Mouse (Mus musculus) heart, adult 2 months (tissue): ENCODE results near the gene Lipa. TPM values are rescaled to one million over a fixed set of nuclear protein-coding genes. Genes with fewer than 3 reads are reported as not detected.

Source experiments
- DNase-seq, 2 experiments: peaks; one replicate each; pipeline ENCODE4 v3.0.0; 2021
- H3K27ac ChIP-seq: fragments of 200-600 bp; 2 replicates; pipeline ENCODE4 v1.8.1; 2022
- H3K27me3 ChIP-seq: fragments of 200-500 bp; 2 replicates; pipeline ENCODE4 v1.6.1; 2012; ENCODE audit warnings: mild to moderate bottlenecking, low read length, inconsistent platforms, mixed read lengths; ENCODE audit not compliant: control insufficient read depth, insufficient read depth
- H3K36me3 ChIP-seq: fragments of 200-500 bp; 2 replicates; pipeline ENCODE4 v1.6.1; 2012; ENCODE audit warnings: low read length, inconsistent platforms; ENCODE audit not compliant: control insufficient read depth, insufficient read depth
- H3K4me1 ChIP-seq: fragments of 200-500 bp; 2 replicates; pipeline ENCODE4 v1.6.1; 2011; ENCODE audit warnings: low read length; ENCODE audit not compliant: control insufficient read depth, insufficient read depth
- H3K4me3 ChIP-seq: fragments of 200-600 bp; 2 replicates; pipeline ENCODE4 v1.8.1; 2022
- H3K79me2 ChIP-seq: fragments of 200-500 bp; replicated peaks from 2 replicates; pipeline ENCODE4 v1.6.1; 2012; ENCODE audit warnings: mild to moderate bottlenecking, inconsistent platforms, low read length, moderate library complexity, mixed read lengths; ENCODE audit not compliant: control insufficient read depth, insufficient read depth
- H3K9ac ChIP-seq: fragments of 200-500 bp; 2 replicates; pipeline ENCODE4 v1.6.1; 2012; ENCODE audit warnings: low read depth, mild to moderate bottlenecking, control low read depth, inconsistent platforms, low read length, mixed read lengths
- CTCF ChIP-seq: fragments of 200-600 bp; IDR thresholded peaks from 2 replicates; pipeline ENCODE4 v1.8.1; 2022; ENCODE audit warnings: antibody characterized with exemption, mild to moderate bottlenecking, moderate library complexity
- EP300 ChIP-seq: fragments of 200-500 bp; IDR thresholded peaks from 2 replicates; pipeline ENCODE4 v1.6.1; 2011; ENCODE audit warnings: low read depth, low read length, control low read depth; ENCODE audit not compliant: insufficient read depth
- POLR2A ChIP-seq: fragments of 200-500 bp; IDR thresholded peaks from 2 replicates; pipeline ENCODE4 v1.6.1; 2011; ENCODE audit warnings: mild to moderate bottlenecking, low read depth, low read length, control low read depth; ENCODE audit not compliant: insufficient read depth
- WGBS: fragments of 180-500 bp; shearing (Covaris S2); methylation state at CpG from one replicate; pipeline ENCODE4 v1.1.7; 2018; 5-methylcytosine and 5-hydroxymethylcytosine counted together
- intact Hi-C: fragments of 180-260 bp; cut with DNase I; formaldehyde crosslinking; loops from one replicate; pipeline ENCODE4 v1.15.1; 2025
- polyA plus RNA-seq: library from polyadenylated mRNA; depleted of rRNA; stranded (reverse); fragments of >200 nt; gene quantifications from 2 replicates; pipeline ENCODE4 v1.2.3, GENCODE M21; 2012; rRNA removed
- total RNA-seq, 2 experiments: library from RNA; stranded (reverse); gene quantifications; 2 replicates each; pipeline ENCODE4 v1.2.3; 2021

Lipa gene
- total and polyA plus RNA-seq, 3 experiments, result 18.8 to 25.1 (median 24.9) TPM

GRCm38 (mm10) chr19:34448851-34449250 is 78.4 kb downstream of the Lipa start:
- no peaks in the 10 kb centered on the region; the same call in 1 of the 2 replicates for H3K4me1 ChIP-seq
- DNase-seq, result no peak
- 87% methylated on average over 1 of the region's 1 CpGs for WGBS
- H3K79me2 ChIP-seq, result no peaks in the 10 kb centered on the region
- H3K9ac ChIP-seq, result no peak overlapping the region
- H3K27me3 ChIP-seq, result no peaks in the 10 kb centered on the region
- intact Hi-C loops, result no loop called here
- H3K36me3 ChIP-seq, result no peaks in the 10 kb centered on the region
- no peak for TF ChIP-seq CTCF
- TF ChIP-seq EP300, result no peak
- no peak overlapping the region for H3K4me3 ChIP-seq
- H3K27ac ChIP-seq, result no peak overlapping the region

GRCm38 (mm10) chr19:34445410-34446012 is 81.8 kb downstream of the Lipa start:
- H3K4me3 ChIP-seq, result peak overlapping the region; percentile 3; the same call in 1 of the 2 replicates
- H3K27ac ChIP-seq, result peak overlapping the region; percentile 71
- intact Hi-C loops, result loop anchor here (2.0 kb wide), 1 partner anchor 29 kb away; the partner anchor contains the start of gene Ch25h
- H3K36me3 ChIP-seq, result peaks cover 6% of the 10 kb centered on the region; the same call in 1 of the 2 replicates
- H3K9ac ChIP-seq, result no peak overlapping the region
- peak in 1 of 2 experiments; percentile 23 for DNase-seq
- H3K27me3 ChIP-seq, result no peaks in the 10 kb centered on the region
- H3K4me1 ChIP-seq, result peaks cover 2% of the 10 kb centered on the region
- 24% methylated on average over 4 of the region's 4 CpGs for WGBS
- H3K79me2 ChIP-seq, result no peaks in the 10 kb centered on the region
- TF ChIP-seq POLR2A, result no peak
- TF ChIP-seq CTCF, result no peak
- no peak for TF ChIP-seq EP300

- no peak for DNase-seq
- Histone ChIP-seq H3K27ac (no peak overlapping the region; the same call in 1 of the 2 replicates), H3K27me3 (no peaks in the 10 kb centered on the region), H3K9ac (no peak overlapping the region), H3K36me3 (peaks cover 6% of the 10 kb centered on the region; the same call in 1 of the 2 replicates), H3K4me3 (no peak overlapping the region), H3K79me2 (no peaks in the 10 kb centered on the region), H3K4me1 (peaks cover 2% of the 10 kb centered on the region)
- no peak for TF ChIP-seq POLR2A
- TF ChIP-seq CTCF, result no peak
- no peak for TF ChIP-seq EP300
- 64% methylated on average over 3 of the region's 3 CpGs for WGBS
- intact Hi-C loops, result loop anchor here (2.0 to 5.0 kb wide), 2 partner anchors 30 to 52 kb away; partner anchors contain the start of gene Ch25h
Observed at GRCm38 (mm10) chr19:34444785-34445184, 82.5 kb downstream of the Lipa start.

Other genes starting within 250 kb of the Lipa start
- gene Fas, start 236.8 kb downstream of the Lipa start, total RNA-seq, result 10 to 100 TPM; 12.1 to 17.4 TPM
- 5.1 and 9.3 TPM in 2 replicates for gene Fas, start 236.8 kb downstream of the Lipa start, polyA plus RNA-seq
- under 1 TPM; 0.16 to 0.34 TPM for gene Ch25h, start 52.3 kb downstream of the Lipa start, total RNA-seq
- 2.4 and 3.2 TPM in 2 replicates for gene Ch25h, start 52.3 kb downstream of the Lipa start, polyA plus RNA-seq
- gene Ifit2, start 23.2 kb upstream of the Lipa start, total RNA-seq, result 1 to 10 TPM; 3.4 to 4.2 TPM
- gene Ifit2, start 23.2 kb upstream of the Lipa start, polyA plus RNA-seq, result 1.8 and 5.3 TPM in 2 replicates
- gene Ifit3, start 56.1 kb upstream of the Lipa start, total RNA-seq, result 1 to 10 TPM; 3.7 to 4.4 TPM
- gene Ifit3, start 56.1 kb upstream of the Lipa start, polyA plus RNA-seq, result 2.9 and 7.6 TPM in 2 replicates
- 1 to 10 TPM; 1.5 to 1.8 TPM for gene Ifit1bl1, start 74.5 kb upstream of the Lipa start, total RNA-seq
- 1.3 and 2.8 TPM in 2 replicates for gene Ifit1bl1, start 74.5 kb upstream of the Lipa start, polyA plus RNA-seq
- 1 to 10 TPM; 1.2 to 1.4 TPM for gene Ifit3b, start 80.5 kb upstream of the Lipa start, total RNA-seq
- 0.90 and 2.4 TPM in 2 replicates for gene Ifit3b, start 80.5 kb upstream of the Lipa start, polyA plus RNA-seq
- 1 to 10 TPM; 1.6 to 2.0 TPM for gene Ifit1bl2, start 113.3 kb upstream of the Lipa start, total RNA-seq
- 1.0 and 1.9 TPM in 2 replicates for gene Ifit1bl2, start 113.3 kb upstream of the Lipa start, polyA plus RNA-seq
- gene Ifit1, start 113.4 kb upstream of the Lipa start, total RNA-seq, result 1 to 10 TPM; 1.3 to 1.5 TPM
- 2.4 and 4.9 TPM in 2 replicates for gene Ifit1, start 113.4 kb upstream of the Lipa start, polyA plus RNA-seq
- gene Slc16a12, start 219.8 kb upstream of the Lipa start, total RNA-seq, result 1 to 10 TPM; 2.0 to 2.7 TPM
- gene Slc16a12, start 219.8 kb upstream of the Lipa start, polyA plus RNA-seq, result 1.7 and 3.3 TPM in 2 replicates